Mouse (Mus musculus) testis, postnatal 14 days (tissue): Measurements from ENCODE around the gene Atf6.

Experiments used
- DNase-seq: peaks from one replicate; pipeline ENCODE4 v3.0.0; 2021; ENCODE audit warnings: low spot score

Gene Atf6

DNA sequence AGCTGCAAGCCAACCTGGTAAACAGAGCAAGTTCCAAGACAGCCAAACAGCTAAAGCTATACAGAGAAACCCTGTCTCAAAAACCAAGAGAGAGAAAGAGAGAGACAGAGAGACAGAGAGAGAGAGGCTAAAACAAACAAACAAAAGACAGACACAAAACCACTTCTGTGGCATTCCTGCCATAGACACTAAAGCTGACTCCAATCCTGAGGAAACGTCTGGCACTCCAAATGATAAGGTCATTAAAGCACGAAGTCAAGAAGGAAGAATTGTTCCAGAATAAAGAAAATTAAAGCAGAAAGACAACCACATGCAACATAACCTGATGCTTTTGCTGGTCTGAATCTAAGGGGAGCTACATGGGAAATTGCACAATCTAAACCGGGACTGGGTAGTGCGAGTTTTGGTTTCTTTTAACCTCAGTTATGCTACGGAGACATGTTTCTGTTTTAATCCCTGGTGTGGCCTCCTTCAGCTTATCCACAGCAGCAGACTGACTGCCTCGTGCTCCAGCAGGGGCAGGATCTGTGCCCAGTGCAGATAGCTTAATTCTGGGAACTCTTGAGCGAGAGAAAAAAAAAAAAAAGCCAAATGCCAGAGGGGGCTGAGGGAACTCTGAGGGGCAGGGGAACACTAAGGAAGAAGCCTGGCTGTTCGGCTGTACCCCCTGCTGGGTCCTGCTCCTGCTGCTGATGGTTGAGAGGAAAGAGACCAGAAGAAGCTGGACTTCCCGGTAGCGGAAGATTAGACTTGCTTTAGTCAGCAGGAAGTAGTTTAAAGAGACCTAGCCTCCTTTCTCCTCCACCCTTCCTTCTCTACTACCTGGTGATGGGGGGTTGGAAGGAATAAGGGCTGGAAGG is 21.9 kb downstream of the Atf6 start:
- no peak for DNase-seq

DNA sequence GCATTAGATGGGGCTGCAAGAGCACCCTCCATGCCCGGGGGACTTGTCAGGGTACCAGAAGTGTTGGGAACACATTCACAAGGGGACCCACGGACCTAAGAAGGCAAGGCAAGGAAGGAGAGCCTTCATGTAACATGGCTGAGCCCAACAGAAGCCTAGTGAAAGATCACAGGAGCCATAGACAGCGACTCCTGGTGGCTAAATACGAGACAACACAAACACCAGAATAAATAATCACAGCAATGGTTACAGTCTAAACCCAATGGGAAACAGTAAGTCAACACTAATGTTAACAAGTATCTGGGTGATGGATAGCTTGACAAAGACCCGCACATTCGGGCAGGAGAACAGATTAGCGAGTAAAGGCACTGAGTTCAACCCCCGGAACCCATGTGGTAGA is 23.2 kb downstream of the Atf6 start:
- DNase-seq: no peak

DNA sequence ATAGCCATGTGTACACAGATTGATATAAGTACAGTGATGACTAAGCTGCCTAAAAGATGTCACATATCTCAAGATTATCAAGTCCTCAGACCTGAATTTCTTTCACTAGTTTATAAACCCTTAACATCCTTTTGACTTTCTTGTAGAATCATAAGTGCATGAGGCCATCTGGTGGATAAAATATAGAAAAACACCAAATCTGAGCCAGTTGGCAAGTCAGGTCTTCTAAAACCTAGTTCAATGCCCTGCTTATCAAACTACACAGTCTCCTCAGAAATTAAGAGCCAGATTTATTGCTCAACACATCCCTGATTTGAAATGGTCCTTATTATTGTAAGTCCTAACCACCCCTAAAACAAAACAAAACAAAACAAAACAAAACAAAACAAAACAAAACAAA is 27.9 kb downstream of the Atf6 start:
- no peak for DNase-seq

DNA sequence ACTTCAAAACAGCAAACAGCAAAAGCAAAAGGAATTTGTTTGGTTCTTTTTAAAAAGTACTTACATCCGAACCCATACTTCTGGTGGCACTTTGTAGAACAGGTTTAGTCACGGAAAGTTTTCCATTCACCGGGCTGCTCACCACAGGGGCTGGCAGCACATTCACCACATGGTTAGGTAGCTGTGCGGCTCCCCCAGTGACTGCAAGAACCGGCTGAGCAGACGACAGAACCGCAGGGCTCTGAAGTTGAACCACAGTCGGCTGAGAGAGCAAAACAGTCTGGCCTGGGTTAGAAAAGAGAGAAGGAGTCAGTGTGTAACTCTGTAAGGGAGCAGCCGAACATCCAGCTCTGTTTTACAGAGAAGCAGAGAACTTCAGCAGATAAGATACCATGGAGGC is 32.8 kb downstream of the Atf6 start:
- DNase-seq: no peak

DNA sequence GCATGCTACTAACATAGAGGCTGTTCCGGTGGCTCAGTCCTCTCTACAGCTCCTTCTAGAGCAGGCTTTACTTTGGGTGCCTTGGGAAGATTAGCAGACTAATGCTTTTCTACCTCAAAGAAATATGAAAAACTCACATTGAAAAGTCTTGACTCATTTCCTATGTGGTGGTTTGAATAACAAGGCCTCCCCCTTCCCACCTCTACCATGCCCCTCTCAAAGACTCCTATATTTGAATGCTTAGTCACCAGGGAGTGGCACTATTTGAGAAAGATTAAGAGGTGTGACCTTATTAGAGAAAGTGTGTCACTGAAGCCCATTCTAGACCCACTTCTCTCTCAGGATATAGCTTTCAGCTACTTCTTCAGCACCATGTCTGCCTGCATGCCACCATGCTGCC is 37.8 kb downstream of the Atf6 start:
- DNase-seq: no peak

DNA sequence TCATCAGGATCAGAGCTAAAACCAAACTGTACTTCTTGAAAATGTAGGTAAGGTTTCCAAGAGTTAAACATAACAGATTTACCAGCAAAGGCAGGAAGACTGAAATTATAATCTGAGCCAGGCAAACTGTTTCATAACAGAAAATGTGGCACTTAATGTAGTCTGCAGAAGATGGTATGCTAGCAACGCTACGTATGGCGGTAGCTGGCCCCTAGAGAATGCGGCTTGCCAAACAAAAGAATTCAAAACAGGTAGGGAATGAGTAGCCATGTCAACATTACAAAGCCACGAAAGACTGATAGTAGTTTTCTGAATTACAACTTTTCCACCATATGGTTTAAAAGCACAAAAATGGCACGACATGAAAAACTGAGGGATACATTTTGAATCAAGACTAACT is 38.2 kb downstream of the Atf6 start:
- no peak for DNase-seq

DNA sequence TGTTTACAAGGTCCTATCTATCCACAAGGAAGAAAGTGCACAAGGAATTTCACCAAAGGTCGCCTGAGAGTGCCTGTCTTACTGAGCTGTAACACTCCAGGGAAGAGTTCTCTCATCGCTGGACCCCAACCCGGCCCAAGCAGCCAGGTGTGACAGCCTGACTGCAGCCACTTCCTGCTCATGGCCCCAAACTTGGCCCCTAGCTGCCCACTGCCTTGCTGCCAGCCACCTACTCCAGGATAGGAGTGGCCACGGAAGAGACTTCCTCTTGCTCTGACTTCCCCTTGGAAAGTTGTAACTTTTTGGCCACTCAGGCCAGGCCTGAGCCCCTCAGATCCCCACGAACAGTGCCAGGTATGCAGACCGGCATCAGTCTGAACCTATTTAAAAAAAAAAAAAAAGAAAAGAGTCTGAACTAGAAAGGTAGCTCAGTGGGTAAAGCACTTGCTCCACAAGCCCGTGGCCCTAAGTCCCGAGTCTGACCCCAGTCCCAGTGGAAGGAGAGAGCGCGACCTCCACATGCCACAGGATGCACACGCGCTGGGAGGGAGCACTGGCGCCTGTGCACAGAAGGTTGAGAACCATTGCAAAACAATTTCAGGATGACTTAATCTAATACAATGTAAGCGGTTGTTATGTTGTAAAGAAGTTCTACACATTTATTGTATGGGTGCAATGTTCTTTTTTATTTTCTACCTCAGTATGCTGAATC is 47.3 kb downstream of the Atf6 start:
- DNase-seq: no peak

DNA sequence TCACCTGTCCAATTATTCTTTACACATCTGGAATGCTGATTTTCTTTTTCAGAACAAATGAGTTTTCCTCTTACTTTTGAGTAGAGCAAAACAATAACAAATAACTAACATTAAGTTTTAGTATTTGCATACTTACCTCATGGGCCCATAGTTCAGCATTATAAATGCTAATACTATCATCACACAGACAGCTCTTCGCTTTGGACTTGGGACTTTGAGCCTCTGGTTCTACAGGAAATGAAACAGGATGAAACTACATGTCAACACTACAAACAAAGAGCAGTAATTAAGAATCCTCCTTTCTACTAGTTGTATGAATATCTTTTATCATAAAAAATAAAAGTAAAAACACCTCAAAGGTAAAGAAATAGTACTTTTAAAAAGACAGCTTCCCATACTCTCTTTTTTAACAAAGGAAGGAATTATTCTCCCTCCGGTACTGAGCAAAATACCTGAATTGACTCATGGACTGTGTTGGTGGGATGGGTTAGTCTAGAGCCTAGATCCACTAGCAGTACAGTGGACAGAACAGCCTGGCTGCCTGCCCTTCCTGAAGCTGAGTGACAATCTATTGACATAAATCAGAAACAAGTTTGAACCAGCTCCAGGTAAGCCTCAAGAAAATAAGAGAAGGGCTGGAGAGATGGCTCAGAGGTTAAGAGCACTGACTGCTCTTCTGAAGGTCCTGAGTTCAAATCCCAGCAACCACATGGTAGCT is 52.1 kb downstream of the Atf6 start:
- no peak for DNase-seq

DNA sequence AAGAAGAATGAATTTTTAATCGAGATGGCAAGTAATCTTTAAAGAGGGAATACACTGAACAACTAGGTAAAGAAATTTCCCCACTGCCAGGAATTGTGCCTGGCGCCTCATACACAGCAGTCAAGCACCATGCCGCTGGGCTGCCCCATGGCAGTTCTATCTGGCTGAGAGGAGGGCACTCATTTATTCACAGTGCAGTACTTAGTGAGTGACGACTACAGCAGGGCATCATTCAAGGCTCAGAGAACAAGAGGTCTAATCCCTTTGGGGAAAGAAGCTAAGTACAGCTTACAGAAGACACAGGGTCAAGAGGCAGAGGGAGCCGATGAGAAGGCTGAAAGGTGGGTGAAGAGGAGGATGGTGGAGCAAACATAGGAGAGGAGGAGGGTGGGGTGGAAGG is 54.7 kb downstream of the Atf6 start:
- DNase-seq: no peak

DNA sequence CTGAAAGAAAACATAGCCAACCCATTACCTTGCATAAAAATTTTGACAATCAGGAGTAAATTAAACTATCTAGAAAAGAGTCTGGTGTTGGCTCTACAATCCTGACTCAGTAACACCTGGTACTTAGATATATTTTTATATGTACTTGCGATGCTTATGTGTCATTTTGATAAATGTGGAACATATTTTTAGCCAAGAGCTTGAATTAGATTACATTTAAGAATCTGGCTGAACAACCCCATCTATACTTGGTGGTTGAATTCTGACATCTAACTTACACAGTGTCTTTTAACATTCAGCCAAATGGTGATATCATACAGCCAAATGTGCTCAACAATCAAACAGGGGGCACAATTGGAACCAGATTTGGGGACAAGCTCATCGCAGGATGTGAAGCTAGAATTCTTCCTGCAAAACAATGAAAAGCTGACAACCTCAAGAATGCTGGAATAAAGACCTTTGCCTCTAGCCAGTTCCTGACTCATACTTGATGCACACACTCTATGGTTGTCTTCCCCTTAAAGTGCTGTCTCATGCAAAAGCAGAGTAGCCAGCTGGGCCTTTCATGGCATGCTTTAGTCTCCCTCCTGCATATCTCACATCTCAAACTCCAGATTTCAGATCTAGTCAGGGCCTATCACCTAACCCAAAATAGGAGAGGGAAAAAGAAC is 59.8 kb downstream of the Atf6 start:
- DNase-seq: no peak

DNA sequence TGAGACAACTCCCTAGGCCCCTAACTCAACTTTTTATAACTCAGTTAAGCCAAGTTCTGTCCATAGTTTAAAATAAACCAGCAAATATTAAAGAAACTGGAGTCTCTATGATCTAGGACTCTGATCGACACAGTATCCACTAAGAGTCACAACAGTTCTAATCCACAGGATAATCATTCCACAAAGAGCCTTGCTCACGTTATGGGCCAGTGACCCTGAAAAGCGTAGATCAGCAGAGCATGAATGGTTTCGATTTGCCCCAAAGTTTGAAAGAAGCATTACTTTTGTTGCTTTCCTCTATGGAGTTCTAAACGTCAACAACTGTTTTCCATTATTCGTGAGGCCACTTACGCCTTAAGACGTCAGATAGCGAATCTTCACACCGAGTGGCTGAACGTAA is 62.9 kb downstream of the Atf6 start:
- DNase-seq: no peak

DNA sequence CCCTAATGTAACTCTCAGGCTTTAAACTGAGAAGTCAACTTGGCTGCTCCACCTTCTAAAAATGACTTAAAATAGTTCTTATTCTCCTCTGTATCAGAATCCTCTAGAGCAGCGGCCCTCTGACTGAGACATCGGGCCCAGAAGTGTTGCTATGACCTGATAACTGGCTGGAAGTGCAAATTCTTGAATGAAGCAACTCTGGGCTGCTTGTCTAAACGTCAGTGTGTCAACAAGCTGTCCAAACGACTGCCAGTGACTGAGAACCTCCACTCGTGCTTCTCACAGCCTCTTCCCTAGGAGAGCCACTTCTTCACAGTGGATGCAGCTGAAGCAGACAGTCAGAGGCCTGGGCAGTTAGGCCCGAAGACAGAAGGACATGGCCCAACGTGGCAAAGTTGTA is 64.9 kb downstream of the Atf6 start:
- no peak for DNase-seq

DNA sequence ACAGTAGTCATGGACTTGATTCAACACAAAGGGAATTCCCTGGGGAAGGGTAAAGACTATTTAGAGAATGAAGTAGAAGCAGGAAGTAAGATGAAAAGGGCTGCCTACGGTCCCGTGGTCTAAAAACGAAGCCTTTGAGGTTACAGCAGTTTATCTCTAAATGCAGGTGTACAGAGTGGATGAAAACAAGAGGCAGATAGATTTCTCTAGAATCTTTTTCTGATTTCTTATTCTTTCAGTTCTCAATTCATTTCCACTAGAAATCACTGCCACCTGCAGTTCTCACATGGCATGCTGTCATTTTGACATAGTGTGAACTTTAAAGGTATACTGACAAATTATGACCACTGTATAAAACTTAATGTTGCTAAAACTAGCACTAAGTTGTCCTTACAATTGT is 66.9 kb downstream of the Atf6 start:
- no peak for DNase-seq

DNA sequence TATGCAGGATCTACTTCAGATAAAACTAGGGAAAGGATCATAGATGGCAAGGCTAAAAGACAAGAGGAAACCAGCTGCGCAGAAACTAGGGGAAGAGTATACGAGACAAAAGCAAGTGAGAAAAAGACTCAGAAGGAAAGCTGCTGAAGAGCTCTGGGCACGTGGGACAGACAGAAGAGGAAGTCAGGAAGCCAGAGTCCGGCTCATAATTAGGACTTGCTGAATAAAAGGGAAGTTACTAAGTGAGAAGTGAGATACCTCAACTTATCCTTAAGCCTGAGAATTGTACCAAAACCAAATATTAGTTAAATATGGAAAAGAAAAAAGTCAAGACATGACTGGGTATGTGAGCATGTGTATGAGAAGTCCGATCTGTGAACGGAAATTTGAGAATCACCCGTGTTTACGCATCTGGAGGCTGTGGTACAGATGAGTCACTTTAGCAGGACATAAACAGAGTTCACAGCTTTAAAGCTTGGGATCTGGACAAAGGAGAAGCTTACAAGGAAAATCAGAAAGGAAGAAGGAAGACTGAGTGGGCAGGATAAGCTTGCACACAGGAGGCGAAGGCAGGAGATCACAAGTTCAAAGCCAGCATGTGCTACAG is 71.7 kb downstream of the Atf6 start:
- DNase-seq: no peak

DNA sequence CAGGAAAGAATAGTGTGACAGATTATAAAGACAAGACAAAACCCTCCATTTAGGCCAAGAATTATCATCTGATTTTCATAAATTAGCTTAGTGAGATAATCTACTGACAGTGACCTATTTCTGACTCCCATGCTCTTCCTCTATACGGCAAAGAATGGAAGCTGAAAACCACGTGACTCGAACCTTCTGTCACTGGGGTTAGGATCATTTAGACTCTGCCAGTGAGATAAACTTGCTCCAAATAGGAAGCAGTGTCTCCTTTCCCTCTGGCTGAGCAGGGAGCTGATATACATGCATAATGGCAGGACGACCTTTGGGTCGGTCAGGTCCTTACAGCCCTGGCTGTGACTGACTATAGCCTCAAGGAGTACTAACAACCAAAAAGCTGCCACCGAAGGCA is 76.0 kb downstream of the Atf6 start:
- no peak for DNase-seq

DNA sequence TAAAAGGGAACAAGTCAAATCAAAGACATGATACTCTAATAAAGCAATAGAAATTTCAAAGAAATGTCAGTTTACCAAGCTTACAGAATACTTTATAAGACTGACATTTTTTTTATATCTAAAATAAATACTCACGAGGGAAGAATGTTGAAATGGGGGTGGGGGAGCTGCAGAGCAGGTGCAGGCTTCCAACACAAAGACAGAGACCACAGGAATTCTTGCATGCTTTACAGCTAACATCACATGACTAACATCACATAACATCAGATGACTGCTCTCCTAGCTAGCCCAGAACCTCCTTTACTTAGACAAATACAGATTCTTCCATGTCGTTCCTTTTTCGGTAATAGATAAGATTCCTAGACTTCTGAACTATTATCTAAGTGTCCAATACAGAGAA is 76.6 kb downstream of the Atf6 start:
- DNase-seq: no peak

DNA sequence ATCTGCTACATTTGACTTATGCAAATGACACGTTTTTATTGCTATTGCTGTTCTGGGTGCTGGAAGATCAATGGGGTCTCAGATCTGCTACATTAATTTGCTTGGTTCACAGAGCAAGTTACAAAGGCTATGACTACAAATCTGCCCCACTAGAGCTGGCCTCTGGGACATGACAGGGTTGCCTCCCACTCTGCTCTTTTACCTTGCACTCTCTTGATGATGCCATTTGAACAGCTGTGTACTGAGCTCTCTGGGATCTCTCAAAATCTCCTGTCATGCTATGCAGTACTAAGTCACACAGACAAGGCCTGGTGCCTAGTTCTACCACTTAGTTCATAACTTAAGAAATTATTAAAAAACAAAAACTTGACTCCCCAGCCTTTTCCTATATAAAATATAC is 79.9 kb downstream of the Atf6 start:
- DNase-seq: no peak

DNA sequence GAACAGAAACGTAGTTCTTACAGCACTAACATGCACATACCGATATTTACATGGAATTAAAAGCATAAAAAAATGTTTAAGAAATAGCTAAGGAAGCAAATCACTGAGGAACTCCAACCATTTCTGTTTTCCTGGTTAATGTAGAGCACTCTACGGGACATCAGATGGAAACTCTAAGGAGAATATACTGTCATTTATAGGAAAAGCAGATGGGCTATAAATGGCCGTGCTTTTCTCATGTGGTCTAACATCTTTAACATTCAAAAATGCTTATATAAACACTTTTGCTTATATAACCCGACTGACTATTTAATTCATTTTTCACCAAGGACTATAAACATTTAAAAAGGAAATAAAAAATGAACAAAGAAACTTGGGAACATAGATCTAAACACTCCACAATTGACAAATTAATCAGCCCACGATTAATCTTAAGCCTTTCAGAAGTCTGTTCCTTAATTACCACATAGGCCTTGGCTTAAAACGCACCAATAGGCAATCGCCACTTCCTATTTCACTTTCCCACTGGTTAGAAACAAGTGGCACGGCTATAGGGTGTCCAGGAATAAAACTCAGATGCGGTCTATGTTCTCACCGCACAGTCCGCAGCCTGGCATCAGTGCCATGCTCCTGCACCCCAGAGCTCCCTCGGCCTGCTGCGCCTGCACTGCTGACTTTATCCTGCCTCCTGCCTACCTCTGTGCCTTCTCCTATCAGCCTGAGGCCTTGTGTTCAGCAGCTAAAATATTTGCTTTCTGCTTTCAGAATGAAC is 80.8 kb downstream of the Atf6 start:
- no peak for DNase-seq

DNA sequence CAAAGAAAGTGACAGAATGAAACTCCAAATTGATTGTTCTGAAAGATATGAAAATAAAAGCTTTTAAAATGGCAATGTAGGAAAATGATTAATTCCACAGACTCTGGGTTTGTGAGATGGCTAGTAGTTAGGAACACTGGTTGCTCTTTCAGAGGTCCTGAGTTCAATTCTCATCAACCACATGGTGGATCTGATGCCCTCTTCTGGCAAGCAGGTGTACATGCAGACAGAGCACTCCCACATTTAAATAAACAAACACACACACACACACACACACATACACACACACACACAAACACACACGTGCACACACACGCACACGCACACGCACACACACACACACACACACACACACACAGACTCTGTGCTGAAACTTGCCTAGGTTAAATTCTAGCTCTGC is 89.9 kb downstream of the Atf6 start:
- no peak for DNase-seq

DNA sequence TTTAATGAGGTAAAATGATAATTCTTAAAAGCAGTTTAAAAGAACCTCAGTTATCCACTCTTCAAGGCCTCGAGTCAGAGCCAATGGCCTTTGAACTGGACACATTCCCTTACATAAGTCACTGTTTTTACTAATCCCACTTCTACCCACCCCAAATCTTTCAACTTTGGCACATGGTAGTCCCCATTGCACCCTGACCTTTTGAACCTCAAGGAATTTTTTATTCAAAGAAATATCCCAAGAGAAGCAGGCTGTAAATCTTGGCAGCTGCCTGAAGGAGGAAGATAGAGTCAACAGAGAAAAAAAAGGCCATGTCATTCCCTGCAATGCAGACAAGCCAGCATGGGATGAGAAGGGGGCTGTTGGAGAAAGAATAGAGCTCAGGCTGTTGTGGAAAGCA is 93.1 kb downstream of the Atf6 start:
- DNase-seq: no peak

DNA sequence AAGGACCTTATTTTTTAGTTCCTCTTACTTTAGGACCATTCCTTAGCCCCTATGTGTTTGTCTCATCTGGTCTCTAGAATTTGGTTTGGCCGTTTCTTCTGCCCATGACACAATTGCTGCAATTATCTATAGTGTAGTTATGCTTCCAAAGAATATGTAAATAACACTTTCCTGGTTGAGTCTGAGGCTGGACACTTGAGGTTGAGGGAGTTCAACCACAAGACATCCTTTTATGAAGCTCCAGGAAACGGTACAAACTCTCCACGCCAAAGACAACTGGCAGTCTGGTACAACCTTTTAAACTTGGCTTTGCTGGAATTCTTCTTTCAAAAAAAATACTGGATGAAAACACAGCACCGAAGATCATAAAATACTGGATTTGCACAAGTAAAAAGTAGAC is 94.1 kb downstream of the Atf6 start:
- no peak for DNase-seq
